Mouse (Mus musculus) layer of hippocampus, adult 8-10 months (tissue): Measurements from ENCODE around the gene Immp2l. TPM values are rescaled to one million over a fixed set of nuclear protein-coding genes. Genes with fewer than 3 reads are reported as not detected.

Source experiments
- DNase-seq, 2 experiments: peaks; one replicate each; pipeline ENCODE4 v3.0.0; 2022; ENCODE audit warnings: low spot score in 2 of 2
- total RNA-seq, 4 experiments: library from RNA; stranded (reverse); gene quantifications; 2 replicates each; pipeline ENCODE4 v1.2.4; 2022

Immp2l gene
- total RNA-seq, 4 experiments from 2014 or later: 4.8 to 8.9 (median 5.4) TPM

GRCm38 (mm10) chr12:41314811-41315461 is 291.0 kb downstream of the Immp2l start:
- DNase-seq: no peak

GRCm38 (mm10) chr12:41315871-41316270 is 292.0 kb downstream of the Immp2l start:
- no peak for DNase-seq

DNA sequence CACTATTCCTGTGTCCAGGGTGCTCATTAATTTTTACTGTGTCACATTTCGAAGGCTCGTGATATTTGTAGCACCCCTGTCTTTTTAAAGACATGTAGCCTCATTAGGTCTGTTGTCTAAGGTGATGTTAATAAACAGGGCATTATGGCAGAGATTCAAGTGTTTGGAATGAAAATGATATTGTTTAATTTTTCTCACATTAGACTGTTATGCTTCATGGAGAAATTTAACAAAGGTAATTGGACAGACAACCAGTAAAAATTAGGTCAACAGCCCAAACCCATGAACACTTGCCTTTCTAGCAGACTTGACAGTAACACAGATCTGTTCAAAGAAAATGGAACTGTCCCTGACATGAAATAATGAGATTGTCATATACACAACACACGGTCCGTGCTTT is 292.5 kb downstream of the Immp2l start:
- DNase-seq: no peak

DNA sequence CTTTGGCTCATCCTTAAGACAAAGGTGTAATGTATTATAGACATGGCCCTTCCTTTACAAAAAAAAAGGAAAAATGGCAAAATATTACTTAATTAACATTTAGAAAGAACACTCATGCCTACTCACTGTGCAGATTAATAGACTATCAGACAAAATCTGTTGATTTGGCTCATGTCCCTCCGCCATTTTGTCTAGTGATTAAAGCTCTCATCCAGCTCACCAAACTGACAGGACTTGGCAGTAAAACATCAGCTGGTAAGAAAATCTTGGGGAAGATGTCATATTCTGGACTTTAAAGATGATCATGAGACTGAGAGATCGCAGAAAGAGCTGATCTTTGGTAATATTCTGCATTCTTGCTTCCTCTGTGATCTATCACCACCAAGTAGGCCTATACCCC is 293.5 kb downstream of the Immp2l start:
- DNase-seq: no peak

- DNase-seq: no peak
Observed at GRCm38 (mm10) chr12:41322018-41322417, 298.1 kb downstream of the Immp2l start.

GRCm38 (mm10) chr12:41324418-41324817 is 300.5 kb downstream of the Immp2l start:
- DNase-seq: no peak

GRCm38 (mm10) chr12:41325756-41326155 is 301.9 kb downstream of the Immp2l start:
- no peak for DNase-seq

- no peak for DNase-seq
Observed at GRCm38 (mm10) chr12:41330988-41331671, 307.2 kb downstream of the Immp2l start.

DNA sequence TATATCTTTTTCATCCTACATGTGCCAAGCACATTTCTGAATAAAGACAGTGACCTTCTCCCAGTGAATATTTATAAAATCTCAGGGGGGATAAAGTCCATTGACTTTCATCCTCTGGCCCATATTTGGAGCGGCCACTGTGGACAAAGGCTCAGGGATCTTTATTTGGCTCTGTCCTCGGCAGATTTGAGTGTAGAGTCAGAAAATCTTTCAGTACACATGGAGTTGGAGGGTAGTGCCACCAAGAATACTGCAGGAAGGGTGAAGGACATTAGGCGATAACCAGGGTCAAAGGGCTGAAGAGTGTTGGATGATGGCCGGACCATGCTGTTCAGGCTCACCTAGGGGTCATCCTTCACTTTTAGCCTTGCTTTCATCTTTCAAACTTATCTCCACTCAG is 321.7 kb downstream of the Immp2l start:
- no peak for DNase-seq

DNA sequence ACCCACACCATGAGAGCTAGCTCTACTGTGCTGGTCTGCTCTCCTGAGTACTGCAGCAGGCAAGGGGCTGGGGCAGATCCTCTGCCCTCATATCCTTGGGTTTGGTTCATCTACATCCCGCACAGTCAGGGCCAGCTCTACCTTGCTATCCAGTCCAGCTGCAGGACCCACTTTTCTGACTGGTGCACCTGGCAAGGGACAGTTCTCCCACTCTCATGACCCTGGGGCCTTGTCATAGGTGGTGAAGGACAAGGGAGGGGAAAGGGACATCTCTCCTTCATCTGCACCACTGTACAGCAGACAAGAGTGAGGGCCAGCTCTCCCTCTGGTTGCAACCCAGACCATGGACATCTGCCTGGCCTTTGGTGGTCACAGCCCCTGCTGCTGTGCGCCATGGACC is 323.6 kb downstream of the Immp2l start:
- no peak for DNase-seq

DNA sequence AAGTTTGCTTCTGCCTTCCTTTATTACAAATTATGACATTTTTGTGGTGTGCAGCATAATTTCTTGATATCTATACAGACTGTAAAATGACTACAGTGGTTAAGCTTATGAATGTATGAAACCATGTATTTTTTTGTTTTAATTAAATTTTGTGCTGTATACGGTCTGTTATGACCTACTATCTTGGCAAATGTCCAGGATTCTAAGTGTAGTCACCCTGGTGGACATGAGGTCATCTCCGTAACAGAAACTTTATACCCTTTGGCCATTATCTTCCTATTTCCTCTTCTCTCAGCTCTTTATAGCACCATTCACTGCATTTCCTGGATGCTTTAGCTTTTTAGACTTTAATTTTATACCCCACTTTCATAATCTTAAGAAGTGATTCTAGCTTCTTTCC is 325.5 kb downstream of the Immp2l start:
- DNase-seq: no peak

- no peak for DNase-seq
Observed at GRCm38 (mm10) chr12:41349814-41350213, 325.9 kb downstream of the Immp2l start.

GRCm38 (mm10) chr12:41351275-41351674 is 327.4 kb downstream of the Immp2l start:
- no peak for DNase-seq

- no peak for DNase-seq
Observed at GRCm38 (mm10) chr12:41354857-41355256, 331.0 kb downstream of the Immp2l start.

DNA sequence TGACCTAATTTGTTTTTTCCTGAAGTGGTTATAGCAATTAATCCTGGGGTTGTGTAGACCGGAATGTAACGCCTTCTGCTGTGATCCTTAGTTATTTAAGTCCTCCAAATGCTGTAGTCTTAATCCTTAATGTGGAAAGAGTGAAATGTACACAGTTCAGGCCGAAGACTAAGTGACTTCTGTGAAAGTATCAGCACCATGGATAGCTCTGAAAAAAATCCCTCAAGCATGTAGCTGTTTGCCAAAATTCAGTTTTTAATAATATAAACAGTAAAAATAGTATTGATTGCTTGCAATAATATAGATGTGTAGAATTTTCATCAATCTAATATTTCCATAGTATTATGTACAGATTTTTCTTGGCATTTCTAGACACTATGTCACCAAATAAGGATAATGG is 332.1 kb downstream of the Immp2l start:
- no peak for DNase-seq

GRCm38 (mm10) chr12:41386685-41387084 is 362.8 kb downstream of the Immp2l start:
- DNase-seq: no peak

DNA sequence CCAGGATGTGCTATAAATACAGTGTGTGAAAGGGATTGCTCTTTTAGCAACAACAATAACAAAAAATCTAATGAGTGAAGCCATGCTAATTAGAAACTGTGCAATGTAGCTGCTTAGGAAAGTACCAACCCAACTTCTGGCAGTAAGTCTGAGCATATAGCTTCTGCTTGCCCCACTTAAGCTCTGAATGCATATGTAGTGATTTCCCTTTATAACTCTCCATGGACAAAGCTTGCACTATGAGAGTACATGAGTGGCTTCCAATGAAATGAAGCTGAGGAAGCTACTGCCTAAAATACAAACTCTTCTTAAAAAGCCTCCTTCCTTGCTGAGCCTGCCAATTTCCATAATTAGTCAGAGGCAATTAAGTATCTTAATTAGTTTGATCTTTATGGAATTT is 370.3 kb downstream of the Immp2l start:
- no peak for DNase-seq

DNA sequence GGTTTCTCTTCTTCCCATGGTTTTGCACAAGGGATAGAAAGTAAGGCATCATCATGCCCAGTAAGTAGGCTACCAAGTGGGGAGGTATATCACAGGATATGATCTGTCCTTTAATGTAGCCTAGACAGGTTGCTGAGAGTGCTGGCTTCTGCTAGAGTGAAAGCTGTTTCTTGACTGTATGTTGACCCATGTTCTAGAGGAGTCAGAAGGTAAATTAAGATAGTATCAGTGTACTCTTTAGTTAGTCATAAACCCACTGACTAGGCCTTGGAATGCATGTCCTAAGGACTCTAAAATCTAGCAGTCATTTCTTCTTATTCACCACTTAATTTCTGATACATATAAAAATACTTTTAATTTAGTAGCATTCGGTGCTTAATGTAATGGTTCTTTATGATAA is 377.2 kb downstream of the Immp2l start:
- DNase-seq: no peak

GRCm38 (mm10) chr12:41401923-41402322 is 378.0 kb downstream of the Immp2l start:
- no peak for DNase-seq

DNA sequence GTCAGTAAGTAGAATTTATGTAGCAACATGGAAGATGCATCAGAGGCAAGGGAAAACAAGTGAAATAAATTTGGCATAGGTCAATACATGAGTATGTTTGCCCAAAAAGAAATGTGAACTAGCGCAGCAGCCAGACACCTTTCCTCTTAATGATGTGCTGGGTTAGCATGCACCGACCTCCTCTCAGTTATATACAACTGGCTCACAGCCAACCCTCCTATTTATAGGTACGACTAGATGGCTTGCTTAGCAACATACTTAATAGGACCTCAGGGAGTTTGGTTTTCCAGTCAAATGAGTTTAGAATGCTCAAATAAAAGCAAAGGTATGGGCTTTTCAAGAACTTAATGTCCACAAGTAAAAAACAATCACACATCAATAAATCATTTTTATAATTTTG is 385.5 kb downstream of the Immp2l start:
- DNase-seq: no peak

DNA sequence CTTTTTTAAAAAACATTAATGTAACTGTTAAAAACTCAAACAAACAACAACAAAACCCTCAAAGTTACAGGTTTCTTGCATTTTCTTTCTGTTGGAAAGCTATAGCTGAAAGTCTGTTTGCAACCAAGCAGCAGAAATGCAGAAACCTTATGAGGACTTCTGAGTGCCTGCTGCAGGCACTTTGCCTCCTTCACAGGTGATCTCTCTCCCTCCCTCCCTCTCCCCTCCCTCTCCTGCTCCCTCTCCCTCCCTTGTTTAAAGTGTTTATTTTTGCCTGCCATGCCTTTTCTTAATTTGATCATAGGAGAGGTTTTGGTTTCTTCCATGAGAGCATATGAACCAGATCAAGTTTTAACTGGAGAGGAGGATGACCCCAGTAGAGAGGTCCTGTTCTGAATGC is 392.7 kb downstream of the Immp2l start:
- DNase-seq: no peak

DNA sequence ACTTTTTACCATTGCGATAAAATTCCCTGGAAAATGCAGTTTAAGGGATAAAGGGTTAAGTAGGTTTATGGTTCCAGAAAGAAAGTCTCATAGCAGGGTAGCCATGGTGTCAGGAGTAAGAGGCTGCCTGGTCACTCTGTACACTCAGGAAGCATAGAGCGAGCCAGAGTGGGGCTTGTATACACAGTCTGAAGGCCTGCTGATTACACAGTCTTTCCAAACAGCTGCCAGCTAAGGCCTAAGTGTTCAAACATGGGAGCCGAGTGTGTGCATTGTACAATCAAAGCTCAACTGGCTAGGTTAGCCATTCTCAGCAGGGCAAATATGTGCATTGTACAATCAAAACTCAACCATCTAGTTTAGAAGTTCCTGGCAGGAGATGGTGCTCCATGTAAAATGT is 393.2 kb downstream of the Immp2l start:
- DNase-seq: no peak

GRCm38 (mm10) chr12:41417961-41418360 is 394.1 kb downstream of the Immp2l start:
- DNase-seq: no peak
